Mouse (Mus musculus) cerebellum, adult 11 months (tissue): Measurements from ENCODE around the gene Btnl9.
"Not testable (repeated sequence)": the region's sequence is repeated elsewhere in the genome, so short reads cannot be mapped to it uniquely, and the experiment has no call there.

ENCODE experiments used
- DNase-seq: peaks from one replicate; pipeline ENCODE4 v3.0.0; 2022

Gene Btnl9

GRCm38 (mm10) chr11:49176047-49176779 lies 10.7 kb downstream of the Btnl9 start:
- DNase-seq: not testable (repeated sequence)

GRCm38 (mm10) chr11:49175345-49175744 lies 11.6 kb downstream of the Btnl9 start:
- no peak for DNase-seq

- no peak for DNase-seq
These were observed 16.4 kb downstream of the Btnl9 start for GRCm38 (mm10) chr11:49170576-49170975.

DNA sequence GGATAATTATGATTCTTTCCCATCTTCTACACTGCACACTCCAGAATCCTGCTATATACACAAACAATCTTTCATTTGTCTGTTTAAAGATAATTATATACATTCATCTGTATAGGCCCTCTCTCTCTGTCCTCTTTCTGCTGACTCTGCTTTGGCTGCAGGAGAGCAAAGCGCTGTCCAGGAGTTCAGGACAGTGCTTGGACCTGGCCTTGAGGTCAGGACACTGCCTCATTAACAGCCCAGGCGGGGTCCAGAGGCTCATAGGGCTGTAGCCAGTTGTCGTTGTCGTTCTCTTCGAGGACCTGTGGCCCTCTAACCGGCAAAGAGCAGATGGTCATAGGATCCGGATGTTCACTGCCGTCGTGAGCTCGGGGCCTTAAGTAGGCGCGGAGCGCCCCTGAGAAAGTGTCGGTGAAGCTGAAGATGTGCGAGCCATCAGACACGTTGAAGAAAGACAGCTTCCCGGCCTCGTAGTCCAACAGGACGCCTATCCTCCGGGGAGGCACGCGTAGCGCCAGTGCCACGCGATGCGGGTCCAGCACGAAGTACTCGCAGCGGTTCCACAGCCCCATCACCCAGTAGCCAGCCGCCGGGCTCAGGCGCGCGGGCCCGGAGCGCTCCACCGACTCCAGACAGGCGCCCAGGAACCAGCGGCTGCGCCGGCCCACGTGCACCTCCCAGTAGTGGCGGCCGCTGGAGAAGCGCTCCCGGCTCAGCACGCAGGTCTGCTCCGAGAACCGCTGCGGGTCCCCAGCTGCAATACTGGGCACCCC lies 17.9 kb downstream of the Btnl9 start:
- DNase-seq: no peak

DNA sequence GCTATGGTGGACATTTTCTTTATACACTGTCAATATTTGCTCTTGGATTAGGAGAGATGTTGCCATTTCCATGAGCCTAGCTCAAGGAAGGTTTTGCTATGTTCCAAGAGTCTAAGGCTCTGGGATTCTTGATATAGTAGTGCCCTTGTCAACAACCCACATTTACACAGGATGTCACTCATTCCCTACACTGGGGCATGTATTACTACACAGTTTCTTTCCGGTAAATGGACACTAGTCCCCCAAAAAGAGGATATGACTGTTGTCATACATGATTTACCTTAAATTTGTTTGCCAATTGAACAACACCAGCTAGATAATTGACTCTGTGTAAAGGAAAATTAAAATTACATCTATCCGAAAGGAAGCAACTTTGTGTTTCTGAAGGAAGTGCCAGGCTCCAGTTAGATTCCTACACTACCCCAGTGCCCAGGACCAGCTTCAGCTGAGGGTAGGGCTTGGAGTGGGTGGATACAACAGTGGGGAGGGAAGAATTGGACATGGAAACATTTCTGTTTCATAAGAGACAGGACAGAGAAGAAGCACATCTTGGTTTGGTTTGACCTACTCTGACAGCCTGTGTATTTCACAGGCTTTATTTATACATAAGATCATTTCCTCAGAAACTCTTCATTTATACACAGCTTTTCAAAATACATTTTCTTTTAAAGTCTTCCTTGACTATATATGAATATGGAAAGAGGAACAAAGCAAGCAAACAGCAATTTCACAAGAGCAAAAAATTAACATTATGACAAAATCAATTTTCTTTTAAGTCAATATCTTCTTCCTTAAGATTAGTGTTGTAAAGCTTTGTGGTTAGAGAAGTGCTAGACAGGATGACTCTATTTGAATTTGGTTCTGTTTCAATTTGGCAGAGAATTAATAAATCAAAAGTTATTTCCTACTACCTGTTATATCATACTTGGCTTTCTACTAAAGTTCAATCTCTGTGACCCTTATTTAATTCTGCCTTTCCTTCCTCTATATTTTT lies 29.8 kb downstream of the Btnl9 start:
- no peak for DNase-seq

DNA sequence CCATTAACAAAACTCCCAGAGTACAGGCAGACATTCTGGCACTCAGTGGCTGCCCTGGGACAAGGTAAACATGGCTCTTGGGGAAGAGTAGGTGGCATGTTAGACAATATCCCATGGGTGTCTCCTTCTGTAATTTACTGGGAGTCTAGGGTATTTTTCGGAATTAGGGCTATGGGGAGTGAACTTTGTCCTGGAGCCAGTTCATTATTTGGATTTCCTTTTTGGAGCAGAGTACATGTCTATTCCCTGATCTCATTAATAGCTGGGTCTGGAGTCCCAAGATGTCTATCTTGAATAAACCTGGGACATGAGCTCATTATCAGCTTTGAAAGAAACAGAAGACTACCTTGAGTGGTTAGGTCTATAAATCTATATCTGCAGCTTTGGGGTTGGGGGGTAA lies 32.9 kb downstream of the Btnl9 start, which contains the start of gene Olfr1394:
Olfr1394 (plus strand) TSS at position 301 of the 400 bp plus-strand sequence.
- no peak for DNase-seq

GRCm38 (mm10) chr11:49141974-49142373 lies 45.0 kb downstream of the Btnl9 start, which contains the start of gene Olfr1395:
Gene Olfr1395, plus strand, starts transcription at chr11:49142274.
- no peak for DNase-seq

DNA sequence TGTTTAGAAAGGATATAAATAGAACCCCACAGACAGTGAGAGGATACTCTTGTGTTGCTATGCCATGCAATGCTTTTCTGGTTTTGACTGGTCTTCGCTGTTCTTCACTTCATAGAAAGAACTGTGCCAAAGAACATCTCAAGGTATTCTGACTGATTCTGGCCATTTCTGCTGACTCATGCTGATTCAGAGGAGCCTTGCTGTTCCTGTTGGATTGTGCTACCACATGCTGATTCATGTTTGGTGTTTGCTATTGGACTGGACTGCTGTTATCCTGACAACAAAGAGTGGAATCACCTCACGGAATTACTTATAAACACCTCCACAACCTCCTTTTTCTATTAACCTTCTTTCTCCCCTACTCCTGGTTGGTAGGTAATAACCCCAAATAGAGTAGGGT lies 62.8 kb downstream of the Btnl9 start:
- DNase-seq: no peak

DNA sequence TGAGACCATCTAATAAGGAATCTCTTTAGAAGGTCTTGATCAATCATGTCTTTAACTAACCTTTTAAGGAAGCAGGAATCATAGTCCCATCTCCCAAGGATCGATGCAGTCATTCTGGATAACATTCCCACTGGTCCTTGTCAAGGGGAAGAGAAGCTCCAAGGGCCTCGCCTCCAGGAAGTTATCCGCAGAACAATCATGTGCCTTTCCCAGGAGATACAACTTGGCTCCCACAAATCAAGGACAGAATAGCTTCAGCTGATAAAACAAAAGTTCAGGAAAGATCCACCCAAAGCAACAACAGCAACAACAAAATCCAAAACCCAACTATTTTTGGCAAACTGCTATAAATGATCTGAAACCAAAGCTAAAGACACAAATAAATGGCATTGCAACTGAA lies 67.3 kb downstream of the Btnl9 start:
- no peak for DNase-seq
